Mouse (Mus musculus): ENCODE data around the gene Piwil1. TPM values are rescaled to one million over a fixed set of nuclear protein-coding genes. Genes with fewer than 3 reads are reported as not detected.

Gene Piwil1
- total and polyA plus RNA-seq, 3 experiments = not detected

GRCm38 (mm10) chr5:128703688-128704087 lies 1.4 kb downstream of the Piwil1 start:
- no peak for DNase-seq (ENCODE audit: low read depth, low spot score)
- TF ChIP-seq MYB (IDR thresholded peaks at IDR 0.05; ENCODE audit: low read depth, low read length) (no peak), BHLHE40 (IDR thresholded peaks at IDR 0.05; ENCODE audit: borderline replicate concordance, low read depth, low read length) (no peak), ZNF384 (IDR thresholded peaks at IDR 0.05; ENCODE audit: low read depth, low read length) (no peak), EP300 (IDR thresholded peaks at IDR 0.05; ENCODE audit: low read depth in 1 of 2, low read length in 2 of 2) (no peak), ZKSCAN1 (IDR thresholded peaks at IDR 0.05; ENCODE audit: low read depth, low read length) (no peak), POLR2AphosphoS5 (IDR thresholded peaks at IDR 0.05; ENCODE audit: borderline replicate concordance, low read depth, low read length) (no peak), ETS1 (IDR thresholded peaks at IDR 0.05; ENCODE audit: low read depth, low read length) (no peak), UBTF (IDR thresholded peaks at IDR 0.05; ENCODE audit: borderline replicate concordance, insufficient read depth, low read depth, low read length) (no peak), ZMIZ1 (IDR thresholded peaks at IDR 0.05; ENCODE audit: low read depth, low read length) (no peak), MEF2A (IDR thresholded peaks at IDR 0.05; ENCODE audit: extremely low read depth, insufficient replicate concordance, low read depth, low read length, poor library complexity, severe bottlenecking) (no peak), TBP (IDR thresholded peaks at IDR 0.05; ENCODE audit: low read depth, low read length) (no peak), ZC3H11A (IDR thresholded peaks at IDR 0.05; ENCODE audit: low read depth, low read length) (no peak), RAD21 (IDR thresholded peaks at IDR 0.05; ENCODE audit: low read depth, low read length) (no peak), E2F4 (IDR thresholded peaks at IDR 0.05; ENCODE audit: borderline replicate concordance, low read depth, low read length) (no peak), SMC3 (IDR thresholded peaks at IDR 0.05; ENCODE audit: low read depth, low read length) (no peak), USF2 (IDR thresholded peaks at IDR 0.05; ENCODE audit: borderline replicate concordance in 1 of 2, insufficient read depth in 1 of 2, low read depth in 1 of 2, low read length in 2 of 2) (no peak)
- Histone ChIP-seq H3K27me3 (ENCODE audit: control insufficient read depth in 1 of 2, insufficient read depth in 2 of 2, low read length in 2 of 2) (no peaks in the 10 kb centered on the region; a peak in 1 of 4 replicates), H3K27ac (ENCODE audit: control insufficient read depth, low read depth, low read length) (no peak overlapping the region), H3K4me1 (ENCODE audit: control insufficient read depth in 1 of 2, insufficient read depth in 2 of 2, low read length in 2 of 2) (no peaks in the 10 kb centered on the region), H3K36me3 (ENCODE audit: control insufficient read depth in 1 of 2, insufficient read depth in 2 of 2, low read length in 2 of 2) (no peaks in the 10 kb centered on the region), H3K4me3 (ENCODE audit: control insufficient read depth in 1 of 2, insufficient read depth in 1 of 2, low read depth in 2 of 2, low read length in 2 of 2) (no peak overlapping the region), H3K9ac (ENCODE audit: control insufficient read depth, low read depth, low read length, poor library complexity, severe bottlenecking) (no peak overlapping the region), H3K79me2 (ENCODE audit: control insufficient read depth, insufficient read depth, low read length, poor library complexity) (no peaks in the 10 kb centered on the region), H3K9me3 (replicated peaks; ENCODE audit: insufficient read depth, low read length) (no peaks in the 10 kb centered on the region)

- H3K9ac ChIP-seq (ENCODE audit: control insufficient read depth, low read depth, low read length, poor library complexity, severe bottlenecking) = no peak overlapping the region
- H3K4me1 ChIP-seq (ENCODE audit: control insufficient read depth in 1 of 2, insufficient read depth in 2 of 2, low read length in 2 of 2) = no peaks in the 10 kb centered on the region
- DNase-seq (ENCODE audit: low read depth, low spot score) = no peak
- H3K27ac ChIP-seq (ENCODE audit: control insufficient read depth, low read depth, low read length) = no peak overlapping the region
- no peaks in the 10 kb centered on the region for H3K36me3 ChIP-seq (ENCODE audit: control insufficient read depth in 1 of 2, insufficient read depth in 2 of 2, low read length in 2 of 2)
- no peak overlapping the region for H3K4me3 ChIP-seq (ENCODE audit: control insufficient read depth in 1 of 2, insufficient read depth in 1 of 2, low read depth in 2 of 2, low read length in 2 of 2)
- no peaks in the 10 kb centered on the region for H3K9me3 ChIP-seq (replicated peaks; ENCODE audit: insufficient read depth, low read length)
- no peaks in the 10 kb centered on the region; a peak in 1 of 4 replicates for H3K27me3 ChIP-seq (ENCODE audit: control insufficient read depth in 1 of 2, insufficient read depth in 2 of 2, low read length in 2 of 2)
- TF ChIP-seq MAFK (IDR thresholded peaks at IDR 0.05; ENCODE audit: borderline replicate concordance, low read depth, low read length) = no peak
- 0 out of 6 replicates have a peak, but pooled peaks of 1 of the 3 experiments have one; percentile 3 for TF ChIP-seq CTCF (IDR thresholded peaks at IDR 0.05 in 2 of 3, conservative IDR thresholded peaks at IDR 0.05 in 1 of 3; ENCODE audit: control insufficient read depth in 1 of 3, insufficient read depth in 1 of 3, low read depth in 2 of 3, low read length in 3 of 3, poor library complexity in 1 of 3, severe bottlenecking in 1 of 3)
- no peaks in the 10 kb centered on the region for H3K79me2 ChIP-seq (ENCODE audit: control insufficient read depth, insufficient read depth, low read length, poor library complexity)
Measured at GRCm38 (mm10) chr5:128704134-128704904, 2.0 kb downstream of the Piwil1 start.
